Mouse (Mus musculus): ENCODE measurements around the gene Tmem150a.

The Tmem150a gene

DNA sequence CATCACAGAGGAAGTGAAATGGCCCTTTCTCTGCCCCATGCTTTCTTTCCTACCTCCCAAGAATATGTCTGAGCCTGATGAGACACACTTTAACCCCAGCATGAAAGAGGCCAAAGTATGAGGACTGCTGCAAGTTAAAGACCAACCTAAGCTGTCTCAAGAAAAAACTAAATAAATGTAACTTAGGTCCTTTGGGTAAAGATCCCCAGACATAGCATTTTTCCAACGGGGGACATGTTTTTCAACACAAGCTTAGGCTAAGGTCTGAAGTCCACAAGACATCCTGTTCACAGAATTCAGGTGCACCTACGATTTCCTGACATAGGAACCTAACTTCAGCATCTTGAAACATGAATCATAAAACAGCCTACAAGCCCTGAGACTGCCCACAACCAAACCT is 5.0 kb upstream of the Tmem150a start:
- in situ Hi-C loops (cut with MboI, MseI), result no loop called here

DNA sequence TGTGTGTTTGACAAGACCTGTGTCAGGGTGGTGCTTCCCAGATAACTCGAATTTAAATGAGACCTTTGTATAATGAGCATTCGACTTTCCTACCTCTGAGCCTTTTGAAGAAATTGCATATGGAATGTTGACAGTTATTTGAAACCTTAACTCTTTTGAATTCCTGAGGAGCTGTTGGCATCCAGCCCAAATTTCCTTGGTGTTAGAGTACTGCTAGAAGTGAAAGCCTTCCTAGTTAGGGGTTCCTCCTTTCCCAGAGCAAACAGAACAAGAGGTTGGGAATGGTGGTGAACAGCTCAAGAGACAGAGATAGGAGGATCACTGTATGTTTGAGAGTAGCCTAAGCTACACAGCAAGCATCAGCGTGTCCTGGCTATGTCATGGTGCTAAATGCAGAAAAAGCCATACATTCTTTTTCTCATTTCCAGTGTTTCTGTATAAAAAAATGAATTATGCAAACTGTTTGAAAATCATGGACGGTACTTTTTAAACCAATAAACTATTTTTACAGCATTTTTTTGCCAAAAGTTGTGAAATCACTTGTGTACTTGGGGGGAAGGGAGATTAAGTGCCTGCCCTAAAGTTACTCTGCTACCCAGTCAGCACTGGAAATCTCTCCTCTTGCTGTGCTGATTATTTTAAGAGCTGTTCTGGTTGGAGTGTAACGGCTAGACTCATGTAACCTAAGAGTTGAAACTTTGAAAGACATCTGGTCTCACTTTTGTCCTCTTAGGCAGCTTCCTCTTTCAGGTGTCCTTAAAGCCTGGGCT is 2.4 kb upstream of the Tmem150a start:
- in situ Hi-C loops (cut with MboI, MseI), result no loop called here

DNA sequence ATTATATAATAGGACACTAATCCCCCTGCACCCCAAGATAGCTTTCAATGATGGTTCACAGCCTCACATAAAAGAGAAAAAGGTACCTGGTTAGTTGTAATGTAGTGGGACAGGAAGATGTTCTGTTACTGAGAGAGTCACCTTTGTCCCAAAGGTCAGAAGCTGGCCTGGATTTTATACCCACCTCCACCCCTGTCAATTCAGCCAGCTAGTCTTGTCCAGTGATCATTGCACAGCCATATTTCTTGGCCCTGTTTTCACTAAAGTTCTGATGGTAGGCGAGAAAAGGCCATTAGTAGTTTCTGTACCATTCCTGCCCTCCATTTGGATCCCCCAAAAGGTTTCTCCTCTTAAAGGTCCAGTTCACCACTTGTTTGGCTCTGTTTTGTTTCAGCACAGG is 1.2 kb upstream of the Tmem150a start:
- in situ Hi-C loops (cut with MboI, MseI), result no loop called here

DNA sequence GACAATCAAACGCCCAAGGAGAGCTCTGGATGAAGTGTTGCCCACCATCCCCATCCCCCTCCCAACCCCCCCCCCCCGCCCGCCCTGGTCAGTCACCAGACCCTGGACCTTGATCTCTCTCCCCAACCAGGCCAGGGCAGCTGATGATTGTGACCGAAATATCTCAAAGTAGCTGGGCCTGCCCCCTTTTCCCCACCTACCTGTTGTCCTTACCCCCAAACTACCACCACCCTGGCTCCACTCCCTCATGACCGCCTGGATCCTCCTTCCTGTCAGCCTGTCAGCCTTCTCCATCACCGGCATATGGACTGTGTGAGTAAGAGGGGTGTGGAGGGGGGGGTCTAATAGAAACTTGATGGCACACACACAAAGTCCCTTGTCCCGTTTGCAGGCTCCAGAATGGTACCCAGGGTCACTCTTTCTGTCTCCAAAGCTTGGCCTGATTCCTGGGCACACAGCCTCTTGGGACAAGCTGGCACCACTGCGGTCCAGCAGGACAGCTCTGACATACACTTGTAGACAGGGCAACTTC is 820 bp downstream of the Tmem150a start:
- in situ Hi-C loops (cut with MboI, MseI), result no loop called here

DNA sequence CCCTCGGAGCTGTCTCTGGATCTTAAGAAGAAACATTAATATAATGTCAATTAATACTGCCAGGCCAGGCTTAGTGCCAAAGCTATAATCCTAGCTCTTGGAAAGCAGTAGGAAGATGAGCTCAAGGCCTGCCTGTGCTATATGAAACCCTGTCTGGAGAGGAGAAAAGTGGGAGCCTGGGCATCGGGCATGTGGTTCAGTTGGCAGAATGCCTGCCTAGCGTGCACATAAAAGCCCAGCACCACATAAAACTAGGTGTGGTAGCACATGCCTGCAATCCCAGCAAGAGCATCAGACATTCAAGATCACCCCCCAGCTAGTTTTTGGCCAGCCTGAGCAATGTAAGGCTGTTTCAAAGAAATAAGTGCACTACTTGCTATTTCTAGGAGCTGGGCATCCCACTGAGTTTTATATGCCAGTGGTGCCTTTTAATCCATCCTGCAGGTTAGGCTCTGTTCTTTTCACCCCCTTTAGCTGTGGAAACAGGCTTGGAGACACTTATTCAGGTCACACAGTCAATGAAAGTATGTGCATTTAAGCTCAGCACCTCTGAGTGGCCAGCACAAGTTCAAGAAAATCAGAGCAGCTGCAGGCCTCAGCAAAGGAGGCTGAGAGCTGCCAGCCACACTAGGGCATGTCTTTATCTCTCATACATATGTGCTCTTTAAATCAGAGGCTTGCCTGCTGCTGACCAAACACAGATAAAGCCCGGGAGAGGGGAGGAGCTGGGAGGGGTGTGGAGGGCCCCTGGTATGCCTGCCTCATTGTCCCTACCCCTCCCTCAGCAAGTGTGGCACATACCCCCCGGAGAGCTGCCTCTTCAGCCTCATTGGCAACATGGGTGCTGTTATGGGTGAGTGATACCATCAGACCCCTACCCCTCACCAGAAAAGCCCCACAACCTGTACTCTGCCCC is 2.2 kb downstream of the Tmem150a start:
- in situ Hi-C loops (cut with MboI, MseI), result no loop called here

DNA sequence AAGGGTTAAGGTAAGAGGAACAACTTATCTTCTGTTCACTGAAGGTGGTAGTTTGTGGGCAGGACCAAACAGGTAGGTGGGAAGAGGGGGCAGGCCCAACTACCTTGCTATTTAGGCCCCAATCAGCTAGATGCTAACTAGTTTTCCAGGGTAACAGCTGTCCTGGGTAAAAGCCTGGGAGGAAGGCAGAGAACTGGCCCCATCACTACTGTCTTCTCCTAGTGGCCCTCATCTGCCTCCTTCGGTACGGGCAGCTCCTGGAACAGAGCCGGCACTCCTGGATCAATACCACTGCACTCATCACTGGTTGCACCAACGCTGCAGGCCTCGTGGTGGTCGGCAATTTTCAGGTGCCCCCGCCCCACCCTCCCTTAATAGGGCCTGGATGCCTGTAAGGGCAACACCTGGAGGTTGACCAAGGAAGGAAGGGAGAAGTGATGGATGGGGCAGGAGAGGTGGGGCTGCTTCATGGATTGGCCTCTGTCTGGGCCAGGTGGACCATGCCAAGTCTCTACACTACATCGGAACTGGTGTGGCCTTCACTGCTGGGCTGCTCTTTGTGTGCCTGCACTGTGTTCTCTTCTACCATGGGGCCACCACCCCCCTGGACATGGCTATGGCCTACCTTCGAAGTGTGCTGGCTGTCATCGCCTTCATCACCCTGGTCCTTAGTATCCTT is 3.0 kb downstream of the Tmem150a start:
- in situ Hi-C loops (cut with MboI, MseI), result no loop called here

DNA sequence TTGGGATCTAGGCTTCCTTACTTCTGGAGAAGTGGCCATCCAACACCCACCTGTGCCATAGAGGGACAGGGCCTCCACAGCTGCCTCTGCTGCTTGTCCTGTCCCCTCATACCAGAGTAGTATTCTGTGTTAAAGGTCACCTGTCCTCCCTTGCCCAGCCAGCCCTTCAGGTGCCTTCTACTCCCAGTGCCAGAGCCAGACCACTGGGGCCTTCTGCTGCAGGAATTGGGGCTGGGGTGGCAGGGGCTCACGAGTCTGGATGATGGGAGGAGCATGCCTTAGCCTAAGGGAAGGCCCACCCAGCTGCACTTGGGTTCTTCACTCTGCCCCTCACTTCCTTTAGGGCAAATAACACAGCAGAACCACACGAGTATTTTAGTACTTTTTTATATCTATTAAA is 4.1 kb downstream of the Tmem150a start:
- in situ Hi-C loops (cut with MboI, MseI), result no loop called here

DNA sequence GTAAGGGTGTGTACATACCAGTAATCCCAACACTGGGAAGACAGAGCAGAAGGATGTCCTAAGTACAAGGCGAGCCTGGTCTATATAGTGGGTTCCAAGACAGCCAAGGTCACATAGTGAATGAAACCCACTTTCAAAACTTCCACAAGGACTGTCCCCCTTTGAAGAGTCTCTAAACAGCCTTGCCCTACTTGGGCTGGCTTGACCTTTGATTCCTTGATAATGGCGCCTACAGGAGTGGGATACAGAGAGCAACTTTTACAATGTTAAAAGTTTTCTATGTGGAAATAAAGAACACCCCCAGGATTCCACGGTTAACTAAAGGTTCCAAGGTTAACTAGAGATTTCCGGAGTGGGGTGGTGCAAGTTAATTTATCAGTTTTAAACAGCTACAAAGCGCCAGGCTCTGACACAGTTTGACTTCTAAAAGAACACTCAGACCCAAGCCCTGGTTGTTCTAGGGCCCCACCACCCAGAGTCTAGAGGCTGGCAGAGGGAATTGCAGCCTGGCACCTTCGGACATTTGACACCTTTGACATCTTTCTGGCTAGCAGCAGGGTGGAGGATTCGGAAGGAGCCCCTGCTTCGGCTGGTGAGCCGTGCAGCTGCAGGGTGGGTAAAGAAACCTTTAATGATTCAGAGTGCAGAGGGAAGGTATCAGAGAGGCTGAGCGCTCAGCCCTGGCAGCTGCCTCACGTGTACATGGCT is 4.8 kb downstream of the Tmem150a start:
- in situ Hi-C loops (cut with MboI, MseI), result no loop called here

DNA sequence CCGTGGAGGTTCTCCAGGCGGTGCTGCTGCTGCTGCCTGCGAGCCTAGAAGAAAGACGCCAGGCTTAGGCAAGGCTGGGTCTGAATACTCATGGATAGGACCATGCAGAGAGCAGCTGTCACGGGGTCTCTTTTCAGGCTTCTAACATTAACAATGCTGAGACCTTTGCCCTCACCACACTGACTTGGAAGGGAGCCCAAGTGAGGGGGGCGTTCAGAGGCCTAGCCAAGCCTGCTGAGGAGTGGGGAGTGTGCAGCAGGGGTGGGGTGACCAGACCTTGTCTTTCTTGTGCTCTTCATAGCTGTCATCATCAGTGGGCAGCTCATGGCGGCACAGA is 5.3 kb downstream of the Tmem150a start:
- in situ Hi-C loops (cut with MboI, MseI), result no loop called here

DNA sequence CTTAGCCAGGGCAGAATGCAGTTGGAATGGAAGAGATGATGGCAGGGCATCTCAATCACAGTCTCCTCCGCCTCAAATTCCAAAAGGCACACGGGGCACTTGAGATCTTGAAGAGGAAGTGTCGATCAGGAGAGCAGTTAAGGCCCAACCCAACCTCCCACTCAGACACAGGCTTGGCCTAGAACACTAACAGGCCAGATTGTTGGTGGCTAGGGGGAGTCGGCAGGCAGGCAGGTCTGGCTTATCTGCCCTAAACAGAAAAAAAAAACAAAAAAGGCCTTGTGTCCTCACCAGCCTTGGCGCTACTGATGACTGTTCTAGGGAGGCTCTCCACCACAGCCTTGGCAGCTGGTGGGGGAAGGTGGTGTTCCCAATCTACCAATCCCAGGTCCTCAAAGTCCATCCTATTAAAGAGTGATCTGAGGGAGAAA is 5.9 kb downstream of the Tmem150a start:
- in situ Hi-C loops (cut with MboI, MseI), result no loop called here

DNA sequence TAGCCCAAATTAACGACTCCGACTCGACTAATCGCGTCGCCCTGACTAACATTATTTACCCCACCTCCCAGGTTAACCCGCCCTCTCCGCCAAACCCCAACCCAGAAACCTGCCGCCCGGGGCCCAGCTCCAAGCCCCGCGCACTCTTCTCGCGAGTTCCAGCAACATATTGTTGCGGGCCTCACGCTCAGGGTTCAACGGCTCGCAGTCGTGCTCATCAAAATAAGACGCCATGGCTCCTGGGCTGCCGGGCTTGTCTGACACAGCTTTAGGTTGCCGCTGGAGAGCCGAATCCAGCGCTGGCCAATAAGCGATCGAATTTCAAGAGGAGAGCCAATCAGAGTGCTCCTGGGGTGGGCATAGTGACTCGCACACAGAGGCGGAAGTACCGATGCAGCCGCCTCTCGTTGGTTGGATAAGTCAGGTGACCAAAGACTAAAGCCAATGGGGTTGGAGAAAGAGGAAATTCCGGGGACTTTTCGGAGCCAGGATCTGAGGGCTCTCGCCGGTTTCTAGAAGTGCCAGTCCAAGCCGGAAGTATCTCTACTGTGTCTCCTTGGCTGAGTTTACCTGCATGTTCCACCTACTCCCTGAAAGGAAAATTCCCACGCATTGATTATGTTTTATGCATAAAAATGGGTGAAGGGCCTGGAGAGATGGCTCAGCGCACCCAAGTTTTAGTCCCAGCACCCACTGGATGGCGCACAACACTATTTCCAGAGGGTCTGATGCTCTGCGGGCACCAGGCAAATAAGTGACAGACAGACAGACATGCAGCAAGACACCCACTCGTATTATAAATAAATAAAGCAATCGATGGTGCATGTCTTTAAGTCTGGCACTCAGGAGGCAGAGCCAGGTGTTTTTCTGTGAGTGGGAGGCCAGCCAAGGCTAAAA is 7.1 kb downstream of the Tmem150a start:
- in situ Hi-C loops (cut with MboI, MseI), result no loop called here

DNA sequence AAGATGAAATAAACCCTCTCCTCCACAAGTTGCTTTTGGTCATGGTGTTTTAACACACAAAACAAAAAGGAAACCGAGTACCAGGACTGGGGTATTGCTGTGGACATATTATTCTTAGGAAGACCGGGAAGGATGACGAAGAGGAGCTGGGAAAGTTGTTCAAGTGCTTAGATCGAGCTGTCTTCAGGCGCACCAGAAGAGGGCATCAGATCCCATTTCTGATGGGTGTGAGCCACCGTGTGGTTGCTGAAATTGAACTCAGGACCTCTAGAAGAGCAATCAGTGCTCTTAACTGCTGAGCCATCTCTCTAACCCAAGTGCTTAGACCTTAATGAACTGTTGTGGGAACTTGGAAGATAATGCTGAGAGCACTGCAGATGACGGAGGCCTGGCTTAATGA is 8.8 kb downstream of the Tmem150a start:
- in situ Hi-C loops (cut with MboI, MseI), result no loop called here

DNA sequence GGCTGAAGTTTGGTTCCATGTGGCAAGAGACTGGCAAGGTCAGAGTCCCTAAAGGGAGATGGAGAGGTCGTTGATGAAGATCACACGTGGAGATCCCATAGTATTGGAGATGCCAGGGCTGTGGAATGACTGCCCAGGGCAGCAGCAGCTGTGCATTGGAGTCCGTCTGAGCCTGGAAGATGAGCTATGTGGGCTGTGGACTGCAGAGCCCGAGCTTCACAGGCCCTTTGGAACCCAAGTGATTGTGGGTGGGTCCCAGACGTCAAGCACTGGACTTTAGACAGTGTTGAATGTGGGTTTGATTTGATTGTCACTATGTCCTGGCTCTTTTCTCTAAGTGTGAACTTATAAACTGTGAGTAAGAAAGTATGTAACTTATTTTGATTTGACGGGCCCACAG is 9.7 kb downstream of the Tmem150a start:
- in situ Hi-C loops (cut with MboI, MseI), result no loop called here

DNA sequence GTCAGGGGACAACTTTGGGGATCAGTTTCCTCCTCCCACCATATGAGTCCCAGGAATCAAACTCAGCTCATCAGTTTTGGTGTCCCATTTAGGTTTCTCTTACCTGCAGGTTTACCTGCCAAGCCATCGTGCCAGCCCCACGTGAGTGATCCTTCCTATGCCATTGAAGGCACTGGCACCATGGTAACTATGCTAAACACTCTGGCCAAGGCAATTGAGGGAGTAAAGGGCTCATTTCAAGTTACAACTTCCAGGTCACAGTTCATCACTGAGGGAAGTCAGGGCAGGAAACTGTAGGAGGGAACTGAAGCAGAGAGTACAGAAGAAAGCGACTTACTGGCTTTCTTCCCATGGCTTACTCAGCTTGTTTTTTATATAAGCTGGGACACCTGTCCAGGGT is 11.1 kb downstream of the Tmem150a start:
- in situ Hi-C loops (cut with MboI, MseI), result no loop called here

DNA sequence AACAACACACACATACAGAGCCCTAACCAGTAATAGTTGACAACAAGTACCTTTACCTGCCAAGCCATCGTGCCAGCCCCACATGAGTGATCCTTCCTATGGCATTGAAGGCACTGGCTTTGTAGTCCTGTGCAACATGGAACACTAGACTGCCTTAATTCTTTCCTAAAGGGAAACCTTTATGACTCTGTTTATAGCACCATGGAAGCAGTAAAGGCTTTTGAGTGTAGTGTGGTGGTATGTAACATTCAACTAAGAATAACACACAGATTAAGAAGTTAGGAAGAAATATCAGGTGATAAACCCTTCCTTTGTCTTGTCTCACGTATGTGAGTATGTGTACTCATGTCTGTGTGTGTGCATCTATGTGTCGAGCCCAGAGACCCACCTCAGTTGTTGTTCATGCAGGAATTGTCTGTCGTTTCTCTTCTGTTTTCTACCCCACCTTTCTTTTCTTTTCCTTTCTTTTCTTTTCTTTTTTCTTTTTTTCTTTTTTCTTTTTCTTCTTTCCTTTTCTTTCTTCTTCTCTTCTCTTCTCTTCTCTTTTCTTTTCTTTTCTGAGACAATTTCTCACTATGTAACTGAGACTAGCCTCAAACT is 11.7 kb downstream of the Tmem150a start, which contains the start of gene Rnf181:
TSS of gene Rnf181 (minus strand) at position 113 of the 600 bp plus-strand sequence.
- in situ Hi-C loops (cut with MboI, MseI), result no loop called here

DNA sequence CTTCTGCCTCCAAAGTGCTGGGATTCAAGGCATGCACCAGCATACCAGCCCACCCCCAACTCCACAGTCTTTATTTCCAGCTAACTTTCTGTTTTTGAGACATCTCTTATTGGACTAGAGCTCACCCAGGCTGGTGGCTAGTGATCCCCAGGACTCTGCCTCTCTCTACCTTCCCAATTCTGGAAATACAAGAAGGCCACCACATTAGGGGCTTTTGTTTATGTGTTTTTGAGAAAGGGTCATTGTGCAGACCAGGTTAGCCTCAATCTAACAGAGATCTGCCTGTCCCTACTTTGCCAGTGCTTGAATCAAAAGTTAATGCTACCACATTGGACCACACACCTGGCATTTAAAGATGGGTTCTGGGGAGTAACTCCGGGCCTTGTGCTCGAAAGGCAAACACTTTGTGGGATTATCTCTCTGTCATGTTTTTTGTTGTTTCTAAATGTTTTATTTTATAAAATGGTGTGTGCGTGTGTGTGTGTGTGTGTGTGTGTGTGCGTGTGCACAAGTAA is 12.3 kb downstream of the Tmem150a start:
- in situ Hi-C loops (cut with MboI, MseI), result no loop called here

DNA sequence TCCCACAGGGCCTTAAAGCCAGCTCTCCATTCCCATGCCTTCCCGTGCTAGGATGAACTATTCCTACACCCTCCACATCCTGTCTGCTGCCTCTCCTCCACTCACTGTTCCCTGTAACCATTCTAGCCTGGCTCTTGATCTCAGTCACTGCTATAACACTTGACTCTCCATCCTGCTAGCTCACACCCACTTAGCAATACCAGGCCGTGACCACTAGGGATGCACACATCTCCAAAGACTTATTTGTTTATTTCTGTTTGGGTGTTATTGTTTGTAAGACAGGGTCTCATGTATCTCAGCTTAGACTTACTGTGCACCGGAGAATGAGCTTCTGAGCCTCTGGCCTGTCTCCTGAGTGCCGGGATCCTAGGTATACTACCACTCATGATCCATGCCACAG is 14.3 kb downstream of the Tmem150a start:
- in situ Hi-C loops (cut with MboI, MseI), result no loop called here

DNA sequence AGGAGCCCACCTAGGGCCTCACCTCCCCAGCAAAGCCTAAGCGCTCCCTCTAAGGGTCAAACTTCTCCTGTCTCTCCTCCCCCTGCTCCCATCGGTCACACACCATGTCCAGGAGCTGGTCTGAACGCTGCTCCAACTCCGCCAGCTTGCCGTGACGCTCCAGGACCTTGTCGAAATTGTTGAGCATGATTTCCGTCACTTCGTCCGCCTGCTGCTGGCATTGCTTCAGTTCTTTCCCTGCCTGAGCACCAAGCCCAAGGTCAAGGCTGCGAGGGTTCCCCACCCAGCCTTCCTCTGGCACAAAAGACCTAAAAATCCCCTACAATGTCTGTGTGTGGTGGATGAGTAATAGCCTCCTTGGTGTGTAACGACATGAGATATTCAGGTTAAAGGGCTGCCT is 14.8 kb downstream of the Tmem150a start:
- in situ Hi-C loops (cut with MboI, MseI), result no loop called here

DNA sequence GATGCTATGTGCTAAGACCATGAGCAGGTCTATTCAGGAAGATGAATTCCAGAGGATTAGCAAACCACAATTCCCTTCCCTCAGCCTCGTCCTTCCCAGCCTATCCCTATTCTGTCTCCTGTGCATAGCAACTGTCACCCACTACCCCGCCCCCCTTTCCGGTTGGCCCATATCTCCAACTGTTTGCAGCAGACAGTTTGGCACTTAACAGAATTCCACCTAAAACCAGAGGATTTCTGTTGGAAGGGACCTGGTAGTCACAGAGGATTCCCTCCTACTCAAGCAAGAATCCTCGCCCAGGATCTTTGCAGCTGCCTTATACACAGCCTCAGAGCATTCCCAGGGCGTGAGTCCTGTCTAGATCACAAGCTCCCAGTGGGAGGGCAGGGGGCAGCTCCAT is 15.9 kb downstream of the Tmem150a start:
- in situ Hi-C loops (cut with MboI, MseI), result no loop called here

DNA sequence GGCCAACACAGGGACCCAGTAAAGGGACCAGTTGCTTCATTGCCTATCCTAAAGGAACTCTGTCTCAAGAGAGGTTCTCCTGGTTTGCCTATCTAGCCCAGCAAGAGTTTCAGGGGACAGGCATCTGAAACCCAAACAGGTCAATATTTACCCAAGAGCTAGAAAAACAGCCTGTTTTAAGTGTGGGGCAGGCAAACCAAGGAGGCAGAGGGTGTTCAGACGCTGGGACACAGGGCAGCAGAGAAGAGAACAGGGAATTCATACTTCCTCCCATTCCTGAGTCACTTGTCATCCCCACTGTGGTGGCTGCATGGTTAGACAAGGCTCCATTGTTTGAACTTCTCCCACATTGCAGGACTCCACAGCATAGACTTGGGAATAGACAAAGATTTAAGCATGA is 16.3 kb downstream of the Tmem150a start:
- in situ Hi-C loops (cut with MboI, MseI), result no loop called here
